Mouse (Mus musculus) colon, adult 2 months (tissue): ENCODE results near the gene Slitrk5. TPM values are rescaled to one million over a fixed set of nuclear protein-coding genes. Genes with fewer than 3 reads are reported as not detected.

ENCODE experiments used
- polyA plus RNA-seq: library from polyadenylated mRNA; depleted of rRNA; stranded (reverse); fragments of >200 nt; gene quantifications from 2 replicates; pipeline ENCODE4 v1.2.3, GENCODE M21; 2012; rRNA removed

The Slitrk5 gene
- polyA plus RNA-seq, result 0.29 and 0.35 TPM in 2 replicates

GRCm38 (mm10) chr14:111674664-111675147 lies at the start of gene Slitrk5:
Gene Slitrk5, plus strand, starts transcription at chr14:111675097.

